Mouse (Mus musculus): ENCODE results near the gene Slpi.

The Slpi gene

DNA sequence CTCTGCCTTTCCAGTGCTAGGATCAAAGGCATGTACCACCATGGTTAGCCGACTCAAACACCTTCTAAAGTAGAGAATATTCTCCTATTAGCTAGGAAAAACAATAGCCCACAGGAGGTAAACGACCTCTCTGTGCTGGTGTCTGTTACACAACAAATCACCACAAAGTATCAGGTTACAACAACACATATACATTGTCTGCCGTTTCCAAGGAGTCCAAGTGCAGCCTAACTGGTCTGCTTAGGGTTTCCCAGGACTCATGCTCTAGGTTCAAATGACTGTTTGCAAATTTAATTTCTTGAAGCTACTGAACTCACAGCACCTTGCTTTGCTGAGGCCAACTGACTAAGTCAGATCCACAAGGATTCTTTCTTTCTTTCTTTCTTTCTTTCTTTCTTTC, 30.6 kb upstream of the Slpi start:
- DNase-seq: no peak

DNA sequence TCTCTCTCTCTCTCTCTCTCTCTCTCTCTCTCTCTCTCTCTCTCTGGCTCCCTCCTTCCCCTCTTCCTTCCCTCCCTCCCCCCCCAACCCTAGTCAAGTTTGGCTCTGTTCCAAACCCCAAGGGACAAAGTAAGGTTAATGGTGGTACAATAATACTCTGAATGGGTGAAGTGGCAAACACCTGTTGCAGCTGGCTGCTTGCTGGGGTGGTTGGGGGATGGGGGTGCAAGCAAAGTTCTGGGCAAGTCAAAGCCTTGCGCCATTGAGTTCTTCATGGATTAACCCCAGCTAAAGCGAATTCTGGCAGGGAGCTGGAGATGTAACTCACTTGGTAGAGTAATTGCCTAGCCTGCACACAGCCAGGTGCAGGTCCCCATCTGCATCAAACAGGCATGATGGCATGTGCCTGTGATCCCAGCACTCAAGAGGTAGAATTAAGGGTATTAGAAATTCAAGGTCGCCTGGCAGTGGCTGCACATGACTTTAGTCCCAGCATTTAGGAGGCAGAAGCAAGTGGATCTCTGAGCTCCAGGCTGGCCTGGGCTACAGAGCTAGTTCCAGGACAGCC, 29.5 kb upstream of the Slpi start:
- no peak for DNase-seq

DNA sequence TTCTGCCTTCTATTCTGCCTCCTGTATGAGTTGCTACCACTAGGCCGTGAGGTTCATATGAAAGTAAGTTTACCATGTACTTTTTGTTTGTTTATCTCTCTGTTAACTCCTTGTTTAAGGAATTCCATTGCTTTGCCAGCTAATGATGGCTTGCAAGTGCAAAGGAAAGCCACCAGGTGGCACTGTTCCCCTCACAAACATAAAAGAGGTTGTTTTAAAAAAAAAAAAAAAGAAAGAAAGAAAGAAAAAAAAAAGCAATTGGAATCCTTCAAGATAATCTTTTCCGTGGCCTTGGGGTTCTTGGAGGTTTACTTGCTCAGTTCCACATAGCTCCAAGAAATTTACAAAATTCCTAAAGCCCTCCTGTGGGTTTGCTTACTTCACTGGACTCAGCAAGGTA, 28.3 kb upstream of the Slpi start:
- no peak for DNase-seq

DNA sequence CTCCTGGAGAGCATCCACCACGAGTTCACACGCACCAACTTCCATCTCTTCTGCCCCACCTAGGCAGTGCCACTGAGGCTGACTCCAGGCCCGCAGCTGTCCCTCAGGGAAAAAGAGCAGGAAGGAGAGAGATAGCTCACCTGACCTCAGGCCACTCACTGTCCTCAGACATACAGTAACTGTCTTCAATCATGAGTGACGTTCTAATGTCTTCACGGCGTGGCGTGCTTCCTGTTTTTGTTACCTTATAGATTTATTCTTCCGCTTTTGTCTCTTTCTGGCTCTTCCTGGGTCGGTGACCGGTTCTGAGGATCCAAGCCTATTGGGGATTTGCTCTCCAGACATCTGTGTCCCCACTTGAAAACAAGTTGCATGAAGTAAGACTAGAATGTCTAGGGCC, 25.7 kb upstream of the Slpi start:
- DNase-seq: no peak

DNA sequence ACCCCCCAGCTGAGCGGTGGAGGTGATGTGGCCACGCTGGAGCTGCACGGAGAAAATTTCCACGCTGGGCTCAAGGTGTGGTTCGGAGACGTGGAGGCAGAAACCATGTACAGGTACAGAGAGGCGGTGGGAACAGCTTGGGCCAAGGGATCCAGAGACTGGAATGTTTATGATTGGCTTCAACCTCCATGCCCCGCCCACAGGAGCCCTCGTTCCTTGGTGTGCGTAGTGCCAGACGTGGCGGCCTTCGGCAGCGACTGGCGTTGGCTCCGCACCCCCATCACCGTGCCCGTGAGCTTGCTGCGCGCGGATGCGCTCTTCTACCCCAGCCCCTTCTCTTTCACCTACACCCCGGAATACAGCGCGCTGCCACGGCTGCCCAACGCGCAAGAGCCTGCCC, 25.3 kb upstream of the Slpi start:
- DNase-seq: no peak

DNA sequence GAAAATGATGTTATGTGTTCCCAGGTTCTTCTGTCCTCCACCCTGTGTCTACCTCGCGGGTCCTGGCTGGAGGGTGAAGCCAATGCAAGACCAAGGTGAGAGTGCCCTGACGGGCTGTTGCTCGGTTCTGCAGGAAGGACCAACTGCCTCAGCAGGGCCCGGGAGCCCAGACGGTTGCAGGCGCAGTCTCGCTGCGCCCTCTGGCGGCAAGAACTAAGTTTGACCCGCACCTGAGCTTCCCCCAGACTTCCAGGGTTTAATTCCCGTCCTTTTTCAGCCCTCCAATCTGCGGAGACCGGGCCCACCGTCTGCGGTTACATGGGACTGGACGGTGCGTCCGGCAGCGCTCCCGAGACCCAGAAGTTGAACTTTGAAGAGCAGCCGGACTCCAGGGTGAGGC, 18.8 kb upstream of the Slpi start:
- DNase-seq: peak; percentile 70 to 74

DNA sequence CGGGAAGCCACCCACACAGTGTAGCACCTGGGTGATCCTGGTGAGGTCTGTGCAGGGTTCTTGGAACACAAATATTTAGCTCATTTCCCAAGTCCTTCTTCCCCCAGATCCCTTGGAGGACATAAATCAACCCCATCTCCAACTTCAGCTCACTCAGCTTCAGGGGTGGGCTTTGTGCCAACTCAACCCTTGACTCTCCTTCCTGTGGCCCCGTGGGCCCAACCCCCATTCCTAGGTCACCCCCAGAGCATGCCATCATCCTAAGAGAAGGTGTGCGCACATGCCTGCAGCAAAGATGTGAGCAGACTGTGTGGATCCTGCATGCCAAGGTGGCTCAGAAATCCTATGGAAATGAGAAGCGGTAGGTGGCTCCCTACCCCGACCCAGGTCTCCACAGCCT, 16.6 kb upstream of the Slpi start:
- DNase-seq: no peak

DNA sequence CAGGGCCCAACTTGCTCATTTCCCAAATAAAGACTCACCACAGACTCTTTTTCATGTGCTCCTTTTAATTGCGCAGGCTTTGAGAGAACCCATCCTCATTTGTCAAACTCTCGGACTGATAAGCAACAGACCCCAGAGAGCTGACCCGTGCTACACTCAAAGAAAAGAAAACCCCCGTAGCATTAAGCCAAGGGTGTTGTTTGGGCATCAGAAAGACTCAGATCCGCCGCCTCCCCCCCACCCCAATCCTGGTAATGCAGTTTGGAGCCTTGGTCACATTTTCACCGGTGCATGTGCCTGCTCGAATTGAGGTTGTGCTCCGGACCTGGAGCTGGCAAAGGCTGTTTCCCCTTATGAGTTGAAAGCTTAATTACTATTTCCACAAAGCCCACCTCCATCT, 16.2 kb upstream of the Slpi start, which contains the start of gene Matn4:
Gene Matn4, minus strand, starts transcription at position 101 of the 400 bp plus-strand sequence.
- DNase-seq: no peak

DNA sequence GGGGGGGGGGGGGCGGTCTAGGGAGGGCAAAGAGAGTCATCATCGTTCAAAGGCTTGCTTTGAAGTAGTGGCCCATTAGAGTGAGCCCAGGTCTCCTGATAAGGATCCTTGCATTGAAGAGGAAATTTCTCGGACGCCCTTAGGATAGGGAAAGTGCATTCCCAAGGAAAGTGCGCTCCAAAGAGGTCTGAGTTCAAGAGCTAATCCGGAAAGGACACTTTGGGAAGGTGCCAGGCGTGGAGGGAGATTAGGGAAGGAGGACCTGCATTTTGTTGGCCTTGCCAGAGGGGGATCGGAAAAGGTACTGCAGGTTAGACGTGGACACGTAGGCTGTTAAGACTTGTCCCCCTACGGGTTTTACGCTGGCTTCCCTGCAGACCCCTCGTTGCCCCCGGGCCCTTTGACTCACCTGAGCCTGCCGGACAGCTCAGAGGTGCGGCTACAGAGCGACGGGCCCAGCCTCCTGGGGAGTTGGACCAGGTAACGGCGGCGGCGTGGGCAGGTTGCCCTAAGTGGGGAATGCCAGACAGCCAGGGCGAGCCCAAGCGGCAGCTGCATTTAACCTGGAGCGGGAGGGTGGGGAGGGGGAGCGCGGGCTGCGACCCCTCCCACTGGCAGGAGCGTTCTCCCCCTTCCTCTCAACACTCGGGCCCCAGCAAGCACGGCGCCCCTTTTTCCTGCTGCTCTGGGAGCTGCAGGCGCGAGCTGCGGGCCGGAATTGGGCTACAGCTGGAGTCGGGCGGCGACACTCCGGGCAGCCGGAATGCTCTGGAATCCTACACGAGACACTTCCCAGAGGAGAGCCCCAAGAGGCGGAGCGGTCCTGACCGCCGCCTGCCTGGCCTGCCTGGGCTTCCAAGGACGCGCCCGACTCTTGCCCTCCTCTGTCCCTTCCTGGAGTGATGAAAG, 15.4 kb upstream of the Slpi start:
- no peak for DNase-seq

DNA sequence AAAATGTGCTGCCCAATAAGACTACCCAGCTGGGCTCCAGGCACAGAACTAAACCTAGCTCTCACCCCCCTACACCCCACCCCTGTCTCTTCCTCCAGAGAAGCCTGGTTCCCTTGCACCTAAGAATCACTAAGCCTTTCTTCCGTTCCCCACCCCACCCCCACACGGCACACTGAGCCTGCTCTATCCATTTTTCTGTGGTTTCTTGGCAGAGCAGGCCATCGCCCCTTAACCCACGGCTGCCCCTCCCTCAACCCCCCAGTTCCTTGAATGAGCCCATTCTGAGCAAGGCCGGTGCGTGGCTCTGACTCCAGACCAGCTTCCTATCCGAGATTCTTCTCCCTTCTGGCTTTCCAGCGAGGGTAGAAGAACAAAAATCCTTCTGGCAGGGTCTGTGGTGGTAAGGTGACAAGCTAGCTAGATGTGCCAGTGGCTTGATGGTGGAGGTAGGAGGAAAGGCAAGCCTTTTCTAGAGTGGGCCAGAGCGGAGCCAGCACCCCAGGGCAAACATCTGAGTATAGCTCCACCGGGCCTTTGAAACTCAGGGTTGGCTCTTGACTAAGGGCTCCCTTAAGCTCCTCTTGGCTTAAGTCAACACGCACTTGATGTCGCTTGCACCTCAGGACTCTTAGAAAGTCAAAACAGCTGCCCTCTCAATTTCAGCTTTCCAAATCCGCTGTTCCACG, 14.6 kb upstream of the Slpi start:
- DNase-seq: no peak

DNA sequence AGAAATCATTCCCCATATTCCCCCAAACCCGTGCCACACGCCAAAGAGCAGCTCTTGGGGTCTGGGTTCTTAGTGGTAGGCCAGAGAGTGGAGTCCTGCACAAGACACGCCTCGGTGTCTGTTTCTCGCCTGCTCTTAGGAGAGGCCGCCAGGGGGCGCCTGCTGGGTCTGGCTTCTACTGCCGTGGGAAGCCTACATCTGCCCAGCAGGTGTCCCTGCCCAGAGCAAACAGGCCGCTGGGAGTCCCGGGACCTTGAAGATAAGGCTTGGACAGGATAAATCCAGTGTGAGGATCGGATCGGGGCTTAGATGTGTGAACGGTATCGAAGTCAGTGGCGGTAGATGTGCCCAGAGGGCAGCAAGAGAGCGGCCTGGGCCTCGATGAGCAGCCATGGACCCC, 14.0 kb upstream of the Slpi start, which contains the start of gene Rbpjl:
Gene Rbpjl, plus strand, starts transcription at position 236 of the 400 bp plus-strand sequence.
- peak; percentile 48 to 59 for DNase-seq

DNA sequence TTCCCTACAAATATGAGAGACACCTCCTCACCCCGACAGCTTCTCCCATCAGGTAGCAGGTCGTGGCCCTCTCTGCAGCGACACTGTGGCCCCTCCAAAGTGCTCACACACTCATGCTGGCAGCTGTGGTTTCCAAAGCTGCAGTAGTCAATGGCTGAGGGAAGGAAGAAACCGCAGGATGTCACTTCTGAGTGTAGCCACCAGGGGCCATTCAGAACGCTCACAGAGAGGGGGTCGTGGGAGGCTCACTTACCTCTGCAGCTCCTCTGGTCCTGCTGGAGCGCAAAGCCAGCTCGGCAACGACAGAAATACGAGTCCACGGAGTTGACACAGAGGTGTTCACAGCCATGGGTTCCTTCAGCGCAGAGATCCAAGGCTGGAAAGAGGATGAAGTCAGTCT, 8.0 kb upstream of the Slpi start:
- DNase-seq: no peak

DNA sequence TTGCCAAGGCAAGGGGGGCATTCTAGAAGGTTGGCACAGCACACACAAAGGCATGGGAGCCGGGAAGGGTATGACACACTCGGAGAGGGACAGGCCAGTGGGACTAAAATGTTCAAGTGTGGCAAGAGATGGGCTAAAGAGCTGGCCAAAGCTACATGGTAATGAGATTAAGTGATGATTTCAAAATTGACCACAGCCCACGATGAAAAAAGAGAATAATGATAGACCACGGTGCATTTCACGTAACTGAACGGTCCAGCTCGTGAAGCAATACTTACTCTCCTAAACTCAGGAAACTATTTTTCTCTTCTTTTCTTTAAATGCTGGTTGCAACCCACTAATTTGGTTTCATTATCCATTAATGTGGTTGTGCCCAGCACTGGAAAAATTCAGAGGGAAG, 7.2 kb upstream of the Slpi start:
- DNase-seq: no peak

DNA sequence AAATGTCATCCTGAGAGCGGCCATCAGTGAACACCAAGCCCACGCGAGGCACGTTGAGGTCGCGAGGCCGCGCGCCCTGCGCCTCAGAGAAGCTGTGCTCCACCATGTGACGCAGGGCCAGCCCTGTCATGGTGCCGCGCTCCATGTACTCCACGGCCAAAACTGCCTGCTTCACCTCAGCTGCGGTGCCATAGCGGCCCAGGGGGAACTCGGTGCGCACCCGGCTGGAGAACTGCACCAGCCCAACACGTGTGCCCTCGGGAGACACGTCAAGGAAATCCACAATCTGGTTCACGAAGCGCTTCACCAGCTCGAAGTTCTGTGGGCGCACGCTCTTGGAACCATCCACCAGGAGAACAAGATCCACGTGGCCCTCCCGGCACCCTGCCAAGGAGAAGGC, 4.2 kb upstream of the Slpi start:
- DNase-seq: no peak

DNA sequence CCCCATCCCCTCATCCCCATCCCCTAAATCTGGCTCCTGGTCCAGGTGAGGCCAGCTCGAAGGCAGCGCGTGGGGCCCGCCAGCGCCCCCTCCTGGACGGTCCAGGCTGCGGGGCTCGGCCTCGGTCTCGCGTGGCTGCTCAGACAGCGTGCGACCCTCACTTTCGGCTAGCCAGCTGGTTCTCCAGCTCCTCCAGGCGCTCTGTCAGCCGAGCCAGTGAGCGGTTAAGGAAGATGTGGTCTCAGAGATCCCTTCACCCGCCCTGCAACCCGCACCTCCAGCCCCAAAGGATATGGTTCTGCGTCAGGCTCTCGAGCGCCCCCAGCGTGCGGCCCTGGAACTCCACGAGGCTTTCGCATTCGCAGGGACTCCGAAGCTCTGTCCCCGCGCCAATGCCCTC, 604 bp upstream of the Slpi start:
- DNase-seq: peak; percentile 89 to 90

DNA sequence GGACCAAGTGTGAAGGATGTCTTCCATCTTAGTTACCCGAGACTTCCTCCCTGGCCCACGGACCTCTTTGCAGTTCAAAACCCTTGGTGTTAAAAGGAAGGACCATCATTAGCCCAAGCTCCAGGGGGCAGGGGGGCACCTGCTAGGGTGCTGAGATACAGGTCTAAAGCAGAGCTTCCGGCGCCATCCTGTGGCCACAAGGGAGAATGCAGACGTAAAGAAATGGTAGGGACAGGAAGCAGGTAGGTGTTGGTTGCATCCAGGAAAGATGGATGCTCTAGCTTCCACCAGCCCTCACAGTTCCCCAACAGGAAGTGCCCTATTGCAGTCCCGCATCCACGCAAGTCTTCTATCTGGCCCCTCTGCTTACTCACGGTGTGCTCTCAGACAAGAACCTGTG, 1.9 kb downstream of the Slpi start:
- DNase-seq: peak; percentile 33 to 37

DNA sequence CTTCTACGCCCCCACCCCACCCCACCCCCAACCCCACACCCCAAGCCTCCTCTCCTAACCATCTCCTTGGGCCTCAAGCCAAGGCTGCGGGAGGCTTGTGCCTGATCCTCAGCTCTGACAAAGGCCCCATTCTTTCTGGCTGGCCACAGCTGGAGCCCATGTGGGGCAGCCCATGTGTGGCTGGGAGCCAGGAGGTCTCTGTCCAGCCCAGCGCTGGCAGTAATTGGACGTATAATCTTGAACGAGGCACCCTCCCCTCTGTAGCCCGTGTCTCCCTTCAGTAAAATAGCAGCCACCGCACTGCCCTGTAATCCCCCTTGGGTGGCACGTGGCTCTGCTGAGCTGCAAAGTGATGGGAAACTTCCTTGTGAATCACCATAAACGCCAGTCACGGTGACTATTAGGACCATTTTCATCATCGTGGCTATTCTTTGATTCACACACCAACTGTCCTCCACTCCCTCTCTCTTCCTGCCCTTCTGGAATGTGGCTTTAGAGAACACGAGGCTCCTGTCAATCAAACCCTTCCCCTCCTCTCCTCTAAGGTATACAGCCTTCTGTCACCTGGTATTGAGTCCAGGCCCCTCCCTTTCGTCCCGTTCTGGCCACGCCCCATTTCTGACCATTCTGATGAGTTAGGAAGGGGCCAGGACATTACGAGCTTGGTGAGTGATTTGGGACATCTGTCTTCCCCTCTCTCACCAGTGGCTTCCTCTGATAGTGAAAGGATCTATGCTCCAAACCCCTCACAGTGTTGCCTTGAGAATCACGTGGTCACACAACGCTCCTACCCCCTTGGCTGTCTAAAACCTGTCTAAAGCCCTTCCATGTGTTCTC, 2.8 kb downstream of the Slpi start:
- DNase-seq: peak in 1 of 2 experiments; percentile 9

DNA sequence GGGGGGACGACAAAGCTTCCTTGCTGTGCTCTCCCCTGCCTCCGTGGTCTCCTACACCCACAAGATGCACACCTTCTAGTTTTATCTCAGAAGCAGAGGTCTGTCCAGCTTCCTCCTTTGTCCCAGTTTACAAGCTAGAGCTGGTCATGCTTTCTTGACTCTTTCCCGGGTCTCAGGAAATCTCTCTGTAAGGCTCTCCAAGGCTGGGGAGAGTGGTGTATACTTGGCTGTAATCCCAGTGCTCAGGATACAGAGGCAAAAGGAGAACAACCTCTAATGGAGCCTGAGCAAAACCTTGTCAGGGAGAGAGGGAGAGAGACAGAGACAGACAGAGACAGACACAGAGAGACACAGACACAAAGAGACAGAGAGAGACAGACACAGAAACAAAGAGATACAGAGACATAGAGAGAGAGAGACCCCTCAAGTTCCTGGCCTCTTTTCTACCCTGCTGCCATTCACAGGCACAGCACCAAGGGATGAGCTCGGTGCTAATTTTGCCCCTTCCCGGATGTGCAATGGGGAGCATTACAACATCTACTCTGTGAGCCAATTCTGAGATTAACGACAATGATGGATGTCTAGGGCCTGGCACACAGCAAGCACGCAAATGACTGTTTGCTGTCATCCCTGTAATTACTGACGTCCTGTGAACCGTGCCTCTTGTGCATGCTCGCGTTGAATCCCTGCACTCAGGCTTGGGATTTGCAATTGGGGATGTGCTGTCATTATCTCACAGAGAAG, 5.1 kb downstream of the Slpi start:
- DNase-seq: no peak

DNA sequence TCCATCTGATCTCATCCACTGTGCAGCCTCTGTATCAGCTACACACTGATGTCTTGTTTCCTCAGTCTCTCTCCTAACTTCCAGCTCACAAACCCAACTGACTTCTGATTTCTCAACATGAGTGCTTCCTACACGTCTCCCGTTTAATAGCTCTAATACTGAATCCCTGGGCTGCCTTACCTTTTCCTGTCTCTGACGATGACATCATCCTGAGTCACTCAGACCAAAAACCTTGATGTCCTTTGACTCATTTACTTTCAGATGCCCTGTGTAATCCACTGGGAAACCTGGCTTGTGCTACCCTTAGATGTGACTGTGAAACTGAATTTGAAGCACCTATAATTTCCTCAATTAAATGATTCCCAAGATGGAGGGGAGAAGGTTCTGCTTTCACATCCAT, 5.9 kb downstream of the Slpi start:
- DNase-seq: no peak

DNA sequence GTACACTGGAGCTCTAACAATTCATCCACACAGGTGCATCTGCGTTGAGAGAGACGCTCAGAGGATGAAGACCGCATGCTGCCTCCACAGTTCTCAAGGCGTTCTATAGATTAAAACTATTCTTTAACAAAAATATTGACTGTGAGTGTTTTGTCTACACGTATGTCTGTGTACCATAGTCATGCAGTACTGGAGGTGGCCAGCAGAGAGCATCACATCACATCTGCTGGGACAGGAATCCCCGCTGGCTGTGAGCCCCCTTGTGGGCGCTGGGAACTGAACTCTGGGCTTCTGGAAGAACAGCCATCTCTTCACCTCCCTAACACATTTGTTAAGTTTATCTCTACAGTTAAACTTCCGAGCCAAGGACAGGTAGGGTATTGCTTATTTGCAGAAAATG, 7.2 kb downstream of the Slpi start:
- no peak for DNase-seq

DNA sequence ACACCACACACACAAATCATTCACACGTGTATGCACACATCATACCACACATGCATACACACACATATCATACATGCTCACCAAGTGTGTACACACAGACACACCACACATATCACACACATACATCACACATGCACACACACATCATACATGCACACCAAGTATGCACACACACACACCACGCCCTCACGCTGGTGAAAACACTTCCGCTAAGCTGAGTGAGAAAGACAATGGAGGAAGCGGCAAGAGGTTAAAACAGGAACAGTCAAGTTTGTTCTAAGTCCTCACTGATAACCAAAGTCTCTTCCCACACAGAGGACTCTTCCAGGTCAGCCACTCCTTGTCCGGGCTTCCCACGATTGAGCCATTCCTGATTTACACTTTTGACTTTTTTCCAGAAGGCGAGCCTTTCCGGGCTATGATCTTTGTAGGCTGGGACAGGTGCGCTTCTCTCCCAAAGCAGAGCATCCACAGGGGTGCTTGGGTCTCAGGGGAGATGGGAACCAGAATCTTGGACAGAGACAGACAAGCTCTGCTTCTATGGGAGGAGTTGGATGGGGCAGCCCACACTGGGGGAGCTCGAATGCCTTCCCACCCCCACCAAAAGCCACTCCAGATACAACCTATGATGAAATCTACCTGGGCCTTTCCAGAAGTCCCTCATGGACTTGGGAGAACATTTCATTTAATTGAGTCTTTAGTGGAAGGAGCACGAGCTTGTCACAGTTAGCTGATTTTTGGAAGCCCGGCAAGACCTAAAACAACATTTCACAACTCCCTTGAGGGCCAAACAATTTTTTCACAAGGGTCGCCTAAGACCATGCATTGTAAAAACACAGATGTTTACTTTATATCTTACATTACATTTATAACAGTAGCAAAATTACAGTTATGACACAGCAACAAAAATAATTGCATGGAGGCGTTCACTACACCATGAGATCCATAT, 11.1 kb downstream of the Slpi start:
- no peak for DNase-seq

Data from cerebellum, postnatal 36 days (tissue).